Mouse (Mus musculus) kidney, postnatal 4 days (tissue): Measurements from ENCODE around the gene Olfr1506.
"Not testable (repeated sequence)": the region's sequence is repeated elsewhere in the genome, so short reads cannot be mapped to it uniquely, and the experiment has no call there.

Experiments
- DNase-seq, 2 experiments: peaks; one replicate each; pipeline ENCODE4 v3.0.0; 2021; ENCODE audit warnings: mixed read lengths in 2 of 2

Gene Olfr1506

GRCm38 (mm10) chr2:90224393-90224792, at the start of gene Olfr1506:
Gene Olfr1506 (minus strand): TSS chr2:90224493.
- not testable (repeated sequence) for DNase-seq

- DNase-seq: no peak
Measured at GRCm38 (mm10) chr2:90270932-90271331, 46.6 kb upstream of the Olfr1506 start, which contains the start of gene Olfr1271. Gene Olfr1271 (minus strand): TSS chr2:90271032.

GRCm38 (mm10) chr2:90257492-90257891, 33.2 kb upstream of the Olfr1506 start, which contains the start of gene Olfr142:
Gene Olfr142 (minus strand): TSS chr2:90257592.
- DNase-seq: no peak

GRCm38 (mm10) chr2:90199606-90200005, 24.7 kb downstream of the Olfr1506 start:
- DNase-seq: not testable (repeated sequence)

- DNase-seq: not testable (repeated sequence)
Measured at GRCm38 (mm10) chr2:90195285-90195684, 29.0 kb downstream of the Olfr1506 start.

- DNase-seq: not testable (repeated sequence)
Measured at GRCm38 (mm10) chr2:90194750-90195149, 29.5 kb downstream of the Olfr1506 start.

- not testable (repeated sequence) for DNase-seq
Measured at GRCm38 (mm10) chr2:90187082-90187481, 37.2 kb downstream of the Olfr1506 start.

- DNase-seq: not testable (repeated sequence)
Measured at GRCm38 (mm10) chr2:90186082-90186481, 38.2 kb downstream of the Olfr1506 start.
